Mouse (Mus musculus): ENCODE results near the gene Stard5. TPM values are rescaled to one million over a fixed set of nuclear protein-coding genes. Genes with fewer than 3 reads are reported as not detected.

Stard5 gene
- polyA plus RNA-seq, 1 experiment from 2014 or later, result 67.7 TPM

- ATAC-seq, result no peak
- H3K27ac ChIP-seq (ENCODE audit: low read length), result no peak overlapping the region
- H3K9ac ChIP-seq (ENCODE audit: low read depth, low read length), result no peak overlapping the region
- H3K9me3 ChIP-seq (ENCODE audit: control insufficient read depth, low read length), result no peaks in the 10 kb centered on the region
- no peaks in the 10 kb centered on the region for H3K36me3 ChIP-seq (ENCODE audit: control insufficient read depth, insufficient read depth, low read length)
- no peaks in the 10 kb centered on the region for H3K27me3 ChIP-seq (replicated peaks; ENCODE audit: control insufficient read depth, insufficient read depth, low read length)
- WGBS, result 96% methylated on average over 4 of the region's 4 CpGs
- H3K4me1 ChIP-seq (ENCODE audit: control insufficient read depth, insufficient read depth, low read length), result peaks cover 4% of the 10 kb centered on the region; the same call in 1 of the 2 replicates
- H3K4me3 ChIP-seq (ENCODE audit: low read length), result no peak overlapping the region
- no peak overlapping the region for H3K4me2 ChIP-seq (ENCODE audit: low read depth, low read length)
Observed at GRCm38 (mm10) chr7:83609891-83610290, 21.9 kb upstream of the Stard5 start.

- Histone ChIP-seq H3K27ac (ENCODE audit: low read length) (no peak overlapping the region), H3K9ac (ENCODE audit: low read depth, low read length) (no peak overlapping the region), H3K9me3 (ENCODE audit: control insufficient read depth, low read length) (no peaks in the 10 kb centered on the region), H3K4me3 (ENCODE audit: low read length) (no peak overlapping the region), H3K36me3 (ENCODE audit: control insufficient read depth, insufficient read depth, low read length) (no peaks in the 10 kb centered on the region), H3K27me3 (replicated peaks; ENCODE audit: control insufficient read depth, insufficient read depth, low read length) (no peaks in the 10 kb centered on the region), H3K4me2 (ENCODE audit: low read depth, low read length) (no peak overlapping the region), H3K4me1 (ENCODE audit: control insufficient read depth, insufficient read depth, low read length) (peaks cover 4% of the 10 kb centered on the region; the same call in 1 of the 2 replicates)
- 56% methylated on average over 1 of the region's 1 CpGs for WGBS
- peak; percentile 54 for ATAC-seq
Observed at GRCm38 (mm10) chr7:83611886-83612285, 19.9 kb upstream of the Stard5 start.

- WGBS, result 96% methylated on average over 3 of the region's 3 CpGs
- no peaks in the 10 kb centered on the region for H3K36me3 ChIP-seq (ENCODE audit: control insufficient read depth, insufficient read depth, low read length)
- H3K9ac ChIP-seq (ENCODE audit: low read depth, low read length), result no peak overlapping the region
- no peaks in the 10 kb centered on the region for H3K9me3 ChIP-seq (ENCODE audit: control insufficient read depth, low read length)
- H3K27ac ChIP-seq (ENCODE audit: low read length), result no peak overlapping the region
- H3K4me2 ChIP-seq (ENCODE audit: low read depth, low read length), result no peak overlapping the region
- no peak overlapping the region for H3K4me3 ChIP-seq (ENCODE audit: low read length)
- H3K4me1 ChIP-seq (ENCODE audit: control insufficient read depth, insufficient read depth, low read length), result peaks cover 9% of the 10 kb centered on the region; the same call in 1 of the 2 replicates
- H3K27me3 ChIP-seq (replicated peaks; ENCODE audit: control insufficient read depth, insufficient read depth, low read length), result no peaks in the 10 kb centered on the region
- ATAC-seq, result no peak
Observed at GRCm38 (mm10) chr7:83615272-83615671, 16.5 kb upstream of the Stard5 start.

- 92% methylated on average over 8 of the region's 8 CpGs for WGBS
- Histone ChIP-seq H3K9me3 (ENCODE audit: control insufficient read depth, low read length) (no peaks in the 10 kb centered on the region), H3K4me3 (ENCODE audit: low read length) (no peak overlapping the region), H3K4me2 (ENCODE audit: low read depth, low read length) (no peak overlapping the region), H3K27ac (ENCODE audit: low read length) (no peak overlapping the region), H3K9ac (ENCODE audit: low read depth, low read length) (no peak overlapping the region), H3K36me3 (ENCODE audit: control insufficient read depth, insufficient read depth, low read length) (no peaks in the 10 kb centered on the region), H3K27me3 (replicated peaks; ENCODE audit: control insufficient read depth, insufficient read depth, low read length) (no peaks in the 10 kb centered on the region), H3K4me1 (ENCODE audit: control insufficient read depth, insufficient read depth, low read length) (peaks cover 9% of the 10 kb centered on the region; the same call in 1 of the 2 replicates)
- no peak for ATAC-seq
Observed at GRCm38 (mm10) chr7:83615815-83616214, 15.9 kb upstream of the Stard5 start.

- Histone ChIP-seq H3K36me3 (ENCODE audit: control insufficient read depth, insufficient read depth, low read length) (no peaks in the 10 kb centered on the region), H3K27ac (ENCODE audit: low read length) (no peak overlapping the region), H3K4me3 (ENCODE audit: low read length) (no peak overlapping the region), H3K4me1 (ENCODE audit: control insufficient read depth, insufficient read depth, low read length) (peaks cover 9% of the 10 kb centered on the region; the same call in 1 of the 2 replicates), H3K27me3 (replicated peaks; ENCODE audit: control insufficient read depth, insufficient read depth, low read length) (no peaks in the 10 kb centered on the region), H3K4me2 (ENCODE audit: low read depth, low read length) (no peak overlapping the region), H3K9me3 (ENCODE audit: control insufficient read depth, low read length) (no peaks in the 10 kb centered on the region), H3K9ac (ENCODE audit: low read depth, low read length) (no peak overlapping the region)
- ATAC-seq, result no peak
- 80% methylated on average over 3 of the region's 3 CpGs for WGBS
Observed at GRCm38 (mm10) chr7:83616268-83616667, 15.5 kb upstream of the Stard5 start.

- H3K4me3 ChIP-seq (ENCODE audit: low read length), result no peak overlapping the region
- H3K9ac ChIP-seq (ENCODE audit: low read depth, low read length), result no peak overlapping the region
- ATAC-seq, result peak; percentile 81
- 85% methylated on average over 1 of the region's 1 CpGs for WGBS
- no peak overlapping the region for H3K4me2 ChIP-seq (ENCODE audit: low read depth, low read length)
- no peaks in the 10 kb centered on the region for H3K36me3 ChIP-seq (ENCODE audit: control insufficient read depth, insufficient read depth, low read length)
- H3K27ac ChIP-seq (ENCODE audit: low read length), result no peak overlapping the region
- 0 out of 2 replicates have a peak, but pooled peaks cover 6% of the 10 kb centered on the region for H3K4me1 ChIP-seq (ENCODE audit: control insufficient read depth, insufficient read depth, low read length)
- no peaks in the 10 kb centered on the region for H3K9me3 ChIP-seq (ENCODE audit: control insufficient read depth, low read length)
- no peaks in the 10 kb centered on the region for H3K27me3 ChIP-seq (replicated peaks; ENCODE audit: control insufficient read depth, insufficient read depth, low read length)
Observed at GRCm38 (mm10) chr7:83618709-83619108, 13.1 kb upstream of the Stard5 start.

- H3K27me3 ChIP-seq (replicated peaks; ENCODE audit: control insufficient read depth, insufficient read depth, low read length), result no peaks in the 10 kb centered on the region
- no peak for ATAC-seq
- no peak overlapping the region for H3K9ac ChIP-seq (ENCODE audit: low read depth, low read length)
- H3K4me2 ChIP-seq (ENCODE audit: low read depth, low read length), result no peak overlapping the region
- 93% methylated on average over 6 of the region's 6 CpGs for WGBS
- no peak overlapping the region for H3K27ac ChIP-seq (ENCODE audit: low read length)
- no peak overlapping the region for H3K4me3 ChIP-seq (ENCODE audit: low read length)
- H3K4me1 ChIP-seq (ENCODE audit: control insufficient read depth, insufficient read depth, low read length), result 0 out of 2 replicates have a peak, but pooled peaks cover 6% of the 10 kb centered on the region
- no peaks in the 10 kb centered on the region for H3K36me3 ChIP-seq (ENCODE audit: control insufficient read depth, insufficient read depth, low read length)
- no peaks in the 10 kb centered on the region for H3K9me3 ChIP-seq (ENCODE audit: control insufficient read depth, low read length)
Observed at GRCm38 (mm10) chr7:83622582-83622981, 9.2 kb upstream of the Stard5 start.

GRCm38 (mm10) chr7:83624065-83624464 lies 7.7 kb upstream of the Stard5 start:
- no peak overlapping the region for H3K27ac ChIP-seq (ENCODE audit: low read length)
- ATAC-seq, result no peak
- no peaks in the 10 kb centered on the region for H3K27me3 ChIP-seq (replicated peaks; ENCODE audit: control insufficient read depth, insufficient read depth, low read length)

GRCm38 (mm10) chr7:83626557-83627257 lies 5.1 kb upstream of the Stard5 start:
- Histone ChIP-seq H3K9me3 (ENCODE audit: control insufficient read depth, low read length) (no peaks in the 10 kb centered on the region), H3K4me3 (ENCODE audit: low read length) (no peak overlapping the region), H3K27me3 (replicated peaks; ENCODE audit: control insufficient read depth, insufficient read depth, low read length) (no peaks in the 10 kb centered on the region), H3K4me1 (ENCODE audit: control insufficient read depth, insufficient read depth, low read length) (peaks cover 8% of the 10 kb centered on the region), H3K27ac (ENCODE audit: low read length) (peak overlapping the region; percentile 68), H3K9ac (ENCODE audit: low read depth, low read length) (no peak overlapping the region), H3K4me2 (ENCODE audit: low read depth, low read length) (no peak overlapping the region), H3K36me3 (ENCODE audit: control insufficient read depth, insufficient read depth, low read length) (no peaks in the 10 kb centered on the region)
- ATAC-seq, result peak; percentile 82
- WGBS, result 58% methylated on average over 8 of the region's 8 CpGs

More at GRCm38 (mm10) chr7:83624065-83624464, 7.7 kb upstream of the Stard5 start:
- Histone ChIP-seq H3K4me2 (ENCODE audit: low read depth, low read length) (no peak overlapping the region), H3K4me1 (ENCODE audit: control insufficient read depth, insufficient read depth, low read length) (0 out of 2 replicates have a peak, but pooled peaks cover under 1% of the 10 kb centered on the region), H3K36me3 (ENCODE audit: control insufficient read depth, insufficient read depth, low read length) (no peaks in the 10 kb centered on the region), H3K4me3 (ENCODE audit: low read length) (no peak overlapping the region), H3K9me3 (ENCODE audit: control insufficient read depth, low read length) (no peaks in the 10 kb centered on the region), H3K9ac (ENCODE audit: low read depth, low read length) (no peak overlapping the region)
- WGBS, result 83% methylated on average over 1 of the region's 1 CpGs

Measured in intestine, embryonic 16.5 days (tissue).